Mouse (Mus musculus) cortical plate, adult 2 months (tissue): Measurements from ENCODE around the gene Gm10300.

ENCODE experiments used
- CTCF ChIP-seq: fragments of 200-500 bp; IDR thresholded peaks from 2 replicates; pipeline ENCODE4 v1.5.1; 2011; ENCODE audit warnings: mild to moderate bottlenecking, control low read depth, low read length; ENCODE audit not compliant: insufficient read depth; ENCODE audit errors: extremely low read depth
- POLR2A ChIP-seq: fragments of 200-500 bp; IDR thresholded peaks from 2 replicates; pipeline ENCODE4 v1.6.1; 2011; ENCODE audit warnings: mild to moderate bottlenecking, low read length, control low read depth; ENCODE audit not compliant: insufficient read depth; ENCODE audit errors: extremely low read depth

- TF ChIP-seq POLR2A (no peak), CTCF (no peak)
These were observed 6.0 kb downstream of the Gm10300 start for GRCm38 (mm10) chr4:132080492-132080983.
